Mouse (Mus musculus) layer of hippocampus, adult 9-10 months (tissue): ENCODE data around the gene Drg2.

ENCODE experiments used
- DNase-seq: peaks from one replicate; pipeline ENCODE4 v3.0.0; 2022; ENCODE audit warnings: low spot score

The Drg2 gene

GRCm38 (mm10) chr11:60469039-60469438 is 14.6 kb downstream of the Drg2 start, which contains the start of gene Myo15:
Gene Myo15 (plus strand): TSS chr11:60469339.
- no peak for DNase-seq

- no peak for DNase-seq
These were observed 16.4 kb downstream of the Drg2 start for GRCm38 (mm10) chr11:60470743-60471142.

GRCm38 (mm10) chr11:60474534-60474933 is 20.1 kb downstream of the Drg2 start:
- DNase-seq: no peak

DNA sequence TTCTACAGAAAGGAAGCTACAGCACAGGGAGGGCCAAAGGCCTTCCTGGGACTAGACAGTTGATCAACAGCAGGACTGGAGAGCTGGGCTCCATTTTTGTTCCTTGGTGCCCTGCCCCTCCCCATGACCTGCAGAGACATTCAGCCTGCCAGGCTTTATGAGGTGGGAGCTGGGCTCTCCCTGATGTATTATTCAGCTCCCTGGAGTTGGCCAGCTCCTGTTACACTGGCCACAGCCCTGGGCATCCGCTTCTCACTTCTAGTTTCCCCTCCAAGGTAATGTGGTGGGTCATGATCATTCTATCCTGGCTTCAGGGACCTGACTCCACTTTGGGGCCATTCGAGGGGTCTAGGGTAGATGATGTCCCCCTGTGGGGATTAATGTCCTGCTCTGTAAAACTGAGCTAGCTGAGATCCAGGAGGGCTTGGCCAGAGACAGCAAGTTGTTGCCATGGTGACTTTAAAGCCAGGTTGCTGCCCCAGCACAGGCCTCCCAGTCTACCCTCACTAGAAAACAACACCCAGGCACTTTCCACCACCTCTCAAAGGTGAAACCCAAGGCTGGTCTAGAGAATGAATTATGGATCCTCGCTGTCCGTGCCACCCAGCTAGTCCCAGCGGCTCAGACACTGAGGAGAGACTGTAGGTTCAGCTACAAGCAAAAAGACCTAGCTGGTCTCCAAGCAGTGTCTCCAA is 21.4 kb downstream of the Drg2 start:
- no peak for DNase-seq

DNA sequence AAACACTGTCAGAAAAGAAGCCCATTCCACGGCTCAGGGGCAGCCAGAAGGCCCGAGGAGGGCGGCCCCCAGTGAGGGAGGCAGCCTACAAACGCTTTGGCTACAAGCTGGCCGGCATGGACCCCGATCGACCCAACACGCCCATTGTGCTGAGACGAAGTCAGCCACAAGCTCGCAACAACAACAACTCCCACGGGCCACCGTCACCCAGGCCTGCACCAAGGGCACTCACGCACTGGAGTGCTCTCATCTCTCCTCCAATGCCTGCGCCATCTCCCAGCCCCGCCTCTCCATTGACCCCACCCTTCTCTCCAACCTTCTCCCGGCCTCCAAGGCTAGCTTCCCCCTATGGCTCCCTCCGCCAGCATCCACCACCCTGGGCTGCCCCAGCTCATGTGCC is 23.7 kb downstream of the Drg2 start:
- no peak for DNase-seq

GRCm38 (mm10) chr11:60486267-60486666 is 31.9 kb downstream of the Drg2 start:
- DNase-seq: no peak

GRCm38 (mm10) chr11:60492726-60493125 is 38.3 kb downstream of the Drg2 start:
- no peak for DNase-seq

GRCm38 (mm10) chr11:60495692-60496091 is 41.3 kb downstream of the Drg2 start:
- no peak for DNase-seq

- no peak for DNase-seq
These were observed 52.9 kb downstream of the Drg2 start for GRCm38 (mm10) chr11:60507281-60507680.

DNA sequence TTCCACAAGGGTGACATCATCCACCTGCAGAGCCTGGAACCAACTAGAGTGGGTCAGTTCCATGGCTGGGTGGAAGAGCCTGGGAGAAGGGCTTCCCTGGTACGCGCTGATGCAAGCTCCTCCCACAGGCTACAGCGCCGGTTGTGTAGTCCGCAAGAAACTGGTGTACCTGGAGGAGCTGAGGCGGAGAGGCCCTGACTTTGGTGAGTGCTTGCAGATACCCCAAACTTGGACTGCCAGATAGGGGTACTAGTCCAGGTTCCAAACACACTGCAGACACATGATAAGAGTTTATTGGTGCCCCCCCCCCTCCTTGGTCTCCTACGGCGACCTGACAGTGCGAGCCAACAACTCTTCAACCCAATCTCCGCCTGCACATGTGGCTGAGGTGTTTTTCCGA is 54.6 kb downstream of the Drg2 start:
- no peak for DNase-seq

DNA sequence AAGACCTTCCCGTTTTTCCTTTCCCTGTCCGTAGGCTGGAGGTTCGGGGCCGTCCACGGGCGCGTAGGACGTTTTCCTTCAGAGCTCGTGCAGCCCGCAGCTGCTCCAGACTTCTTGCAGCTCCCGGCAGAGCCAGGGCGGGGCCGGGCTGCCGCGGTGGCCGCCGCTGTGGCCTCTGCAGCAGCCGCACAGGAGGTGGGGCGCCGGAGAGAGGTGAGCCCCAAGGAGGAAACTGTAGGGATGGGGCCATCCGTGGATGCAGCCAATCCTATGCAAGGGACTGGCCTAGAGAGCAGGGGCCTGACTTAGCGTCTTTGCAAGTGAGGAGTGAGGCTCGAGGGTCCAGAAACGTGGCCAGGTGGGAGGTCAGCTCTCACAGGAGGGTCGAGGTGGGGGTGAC is 55.1 kb downstream of the Drg2 start:
- DNase-seq: no peak

DNA sequence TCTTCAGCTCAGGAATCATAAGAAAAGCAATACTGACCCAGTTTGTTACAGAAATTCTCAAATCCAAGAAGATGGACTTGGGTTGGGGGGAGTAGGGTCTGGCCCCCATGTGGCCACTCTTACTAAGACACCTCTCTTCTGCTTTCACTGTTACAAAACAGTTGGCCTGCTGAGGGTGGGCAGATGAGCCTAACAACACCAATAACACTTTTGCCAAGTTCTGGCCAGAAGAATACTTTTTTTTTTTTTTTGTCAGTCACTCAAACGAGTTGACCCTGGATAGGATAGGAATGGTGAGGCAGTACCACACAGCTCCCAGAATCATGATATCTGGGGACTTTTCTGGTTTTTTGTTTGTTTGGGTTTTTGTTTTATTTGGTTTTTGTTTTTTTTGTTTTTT is 57.5 kb downstream of the Drg2 start:
- DNase-seq: no peak

DNA sequence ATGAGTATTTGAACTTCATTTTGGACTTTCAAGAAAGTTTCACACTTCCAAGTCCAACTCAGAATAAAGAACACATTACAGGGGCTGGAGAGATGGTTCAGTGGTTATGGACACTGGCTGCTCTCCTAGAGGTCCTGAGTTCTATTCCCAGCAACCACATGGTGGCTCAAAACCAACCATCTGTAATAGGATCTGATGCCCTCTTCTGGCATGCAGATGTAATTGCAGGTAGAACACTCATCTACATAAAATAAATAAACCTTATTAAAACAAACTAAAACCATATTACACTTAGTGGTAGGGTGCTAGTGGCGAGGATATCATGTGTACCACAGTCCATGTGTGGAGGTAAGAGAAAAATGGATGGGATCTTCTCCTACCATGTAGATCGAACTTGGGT is 58.1 kb downstream of the Drg2 start:
- DNase-seq: no peak

GRCm38 (mm10) chr11:60514941-60515340 is 60.5 kb downstream of the Drg2 start:
- DNase-seq: no peak

DNA sequence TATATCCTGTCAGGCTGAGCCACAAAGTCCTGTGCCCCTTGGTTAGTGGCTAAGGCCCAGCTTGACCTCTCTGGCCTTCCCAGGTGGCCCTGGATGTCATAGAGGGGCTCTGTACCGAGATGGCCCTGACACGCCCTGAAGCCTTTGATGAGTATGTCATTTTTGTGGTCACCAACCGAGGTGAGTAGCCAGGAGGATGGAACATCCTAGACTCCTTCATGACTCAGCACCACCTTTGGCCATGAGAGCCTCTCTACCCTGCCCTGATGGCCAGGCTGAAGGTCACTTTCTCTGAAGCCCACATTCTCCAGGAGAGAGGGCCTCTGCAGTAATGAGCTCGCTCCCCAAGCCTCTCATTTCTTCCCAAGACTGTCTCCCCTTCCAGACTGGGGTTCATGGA is 63.9 kb downstream of the Drg2 start:
- DNase-seq: no peak
